Mouse (Mus musculus) left cerebral cortex, postnatal 10 days (tissue): ENCODE results near the gene Wdr5. TPM values are rescaled to one million over a fixed set of nuclear protein-coding genes. Genes with fewer than 3 reads are reported as not detected.
"Not testable (repeated sequence)": the region's sequence is repeated elsewhere in the genome, so short reads cannot be mapped to it uniquely, and the experiment has no call there.

Experiments
- DNase-seq, 2 experiments: peaks; one replicate each; pipeline ENCODE4 v3.0.0; 2021 to 2022; ENCODE audit warnings: low spot score in 2 of 2, mixed read lengths in 1 of 2; ENCODE audit errors: extremely low spot score in 1 of 2
- intact Hi-C: fragments of 180-260 bp; cut with DNase I; formaldehyde crosslinking; loops from one replicate; pipeline ENCODE4 v1.15.1; 2025
- total RNA-seq, 2 experiments: library from RNA; stranded (reverse); gene quantifications; 2 replicates each; pipeline ENCODE4 v1.2.3; 2021

Gene Wdr5
- total RNA-seq, 2 experiments from 2014 or later, result 43.6 to 44.9 TPM

- DNase-seq, result no peak
- intact Hi-C loops, result no loop called here
Observed at GRCm38 (mm10) chr2:27490939-27491338, 24.0 kb upstream of the Wdr5 start.

- no peak for DNase-seq
- intact Hi-C loops, result no loop called here
Observed at GRCm38 (mm10) chr2:27493971-27494370, 21.0 kb upstream of the Wdr5 start.

GRCm38 (mm10) chr2:27496391-27497028 lies 18.4 kb upstream of the Wdr5 start:
- intact Hi-C loops, result no loop called here
- DNase-seq, result no peak

- DNase-seq, result no peak
- intact Hi-C loops, result no loop called here
Observed at GRCm38 (mm10) chr2:27504113-27504885, 10.7 kb upstream of the Wdr5 start.

GRCm38 (mm10) chr2:27505539-27505938 lies 9.4 kb upstream of the Wdr5 start:
- DNase-seq, result peak in 1 of 2 experiments; percentile 46
- intact Hi-C loops, result no loop called here

- DNase-seq, intact Hi-C loops: not testable (repeated sequence)
Observed at GRCm38 (mm10) chr2:27506658-27507057, 8.3 kb upstream of the Wdr5 start.

GRCm38 (mm10) chr2:27507562-27507961 lies 7.4 kb upstream of the Wdr5 start, which contains the start of gene Brd3:
Brd3 (minus strand) TSS chr2:27507662.
- DNase-seq, result no peak
- intact Hi-C loops, result no loop called here

GRCm38 (mm10) chr2:27510706-27511105 lies 4.3 kb upstream of the Wdr5 start:
- DNase-seq, result no peak
- intact Hi-C loops, result no loop called here

GRCm38 (mm10) chr2:27512909-27513308 lies 2.0 kb upstream of the Wdr5 start:
- no peak for DNase-seq

GRCm38 (mm10) chr2:27513861-27514260 lies 1.1 kb upstream of the Wdr5 start:
- intact Hi-C loops, result no loop called here

More at GRCm38 (mm10) chr2:27512909-27513308, 2.0 kb upstream of the Wdr5 start:
- intact Hi-C loops, result no loop called here

GRCm38 (mm10) chr2:27515341-27516166 lies 597 bp downstream of the Wdr5 start:
- intact Hi-C loops, result loop anchor here (5.0 kb wide), 1 partner anchor 38 kb away; no protein-coding TSS in a partner anchor
- DNase-seq, result no peak

More at GRCm38 (mm10) chr2:27513861-27514260, 1.1 kb upstream of the Wdr5 start:
- no peak for DNase-seq

GRCm38 (mm10) chr2:27516289-27516688 lies 1.3 kb downstream of the Wdr5 start:
- intact Hi-C loops, result loop anchor here (5.0 kb wide), 1 partner anchor 39 kb away; no protein-coding TSS in a partner anchor
- DNase-seq, result no peak

- DNase-seq, result no peak
- intact Hi-C loops, result loop anchor here (5.0 kb wide), 1 partner anchor 41 kb away; no protein-coding TSS in a partner anchor
Observed at GRCm38 (mm10) chr2:27518283-27518682, 3.3 kb downstream of the Wdr5 start.

GRCm38 (mm10) chr2:27538455-27539330 lies 23.7 kb downstream of the Wdr5 start:
- intact Hi-C loops, result loop anchor here (10.0 kb wide), 1 partner anchor 254 kb away; no protein-coding TSS in a partner anchor
- not testable (repeated sequence) for DNase-seq

GRCm38 (mm10) chr2:27539336-27539735 lies 24.4 kb downstream of the Wdr5 start:
- DNase-seq, result peak in 1 of 2 experiments; percentile 39
- intact Hi-C loops, result loop anchor here (10.0 kb wide), 1 partner anchor 255 kb away; no protein-coding TSS in a partner anchor

- DNase-seq, result peak; percentile 99
- intact Hi-C loops, result loop anchor here (10.0 kb wide), 1 partner anchor 255 kb away; no protein-coding TSS in a partner anchor
Observed at GRCm38 (mm10) chr2:27539772-27540514, 25.0 kb downstream of the Wdr5 start.

GRCm38 (mm10) chr2:27540515-27540836 lies 25.5 kb downstream of the Wdr5 start:
- no peak for DNase-seq
- intact Hi-C loops, result no loop called here
